Mouse (Mus musculus) limb, embryonic 14.5 days (tissue): ENCODE measurements at regions not wholly inside any gene's neighbourhood (a gene's known extent, or its start where the extent isn't known, plus 50 kb on each side); places are given as distances from the start of the nearest gene placed in this dataset.

ENCODE experiments used
- ATAC-seq: fragments of 200-750 bp; cut with Nextera tagmentation; 2 replicates; pipeline ENCODE4 v1.8.0; 2017; ENCODE audit warnings: low read depth, moderate number of reproducible peaks, moderate TSS enrichment; ENCODE audit not compliant: low FRiP score
- DNase-seq: peaks from one replicate; pipeline ENCODE4 v3.0.0-alpha.2; 2015; ENCODE audit warnings: low spot score
- H3K27ac ChIP-seq: fragments of 300-500 bp; sonication (generic); replicated peaks from 2 replicates; pipeline ENCODE4 v1.5.1; 2014; ENCODE audit warnings: low read depth, mild to moderate bottlenecking, low read length, moderate library complexity, mixed read lengths
- H3K27me3 ChIP-seq: fragments of 300-500 bp; sonication (generic); 2 replicates; pipeline ENCODE4 v1.6.1; 2014; ENCODE audit warnings: low read length, mixed read lengths; ENCODE audit not compliant: control insufficient read depth, insufficient read depth
- H3K36me3 ChIP-seq: fragments of 300-500 bp; sonication (generic); 2 replicates; pipeline ENCODE4 v1.6.1; 2014; ENCODE audit warnings: mild to moderate bottlenecking, low read length, moderate library complexity, mixed read lengths; ENCODE audit not compliant: control insufficient read depth, insufficient read depth
- H3K4me1 ChIP-seq: fragments of 300-500 bp; sonication (generic); 2 replicates; pipeline ENCODE4 v1.6.1; 2014; ENCODE audit warnings: antibody characterized with exemption, low read length, mixed read lengths; ENCODE audit not compliant: control insufficient read depth, insufficient read depth
- H3K4me2 ChIP-seq: fragments of 300-500 bp; sonication (generic); replicated peaks from 2 replicates; pipeline ENCODE4 v1.6.1; 2014; ENCODE audit warnings: low read depth, mild to moderate bottlenecking, low read length, moderate library complexity; ENCODE audit not compliant: severe bottlenecking
- H3K4me3 ChIP-seq: fragments of 300-500 bp; sonication (generic); replicated peaks from 2 replicates; pipeline ENCODE4 v1.5.1; 2014; ENCODE audit warnings: low read length
- H3K9ac ChIP-seq: fragments of 300-500 bp; sonication (generic); 2 replicates; pipeline ENCODE4 v1.6.1; 2014; ENCODE audit warnings: mild to moderate bottlenecking, low read depth, low read length, moderate library complexity; ENCODE audit not compliant: severe bottlenecking
- H3K9me3 ChIP-seq: fragments of 300-500 bp; sonication (generic); 2 replicates; pipeline ENCODE4 v1.6.1; 2016; ENCODE audit warnings: low read length; ENCODE audit not compliant: control insufficient read depth
- POLR2A ChIP-seq: fragments of 200-500 bp; IDR thresholded peaks from 2 replicates; pipeline ENCODE4 v1.8.0; 2012; ENCODE audit warnings: inconsistent platforms, mild to moderate bottlenecking, moderate library complexity, borderline replicate concordance; ENCODE audit not compliant: insufficient read depth, insufficient read length; ENCODE audit errors: extremely low read depth
- WGBS: fragments of 180-500 bp; shearing (Covaris S2); extraction: QIAGEN DNeasy Blood & Tissue Kit; methylation state at CpG from one replicate; pipeline ENCODE4 v1.1.7; 2014; 5-methylcytosine and 5-hydroxymethylcytosine counted together

- H3K4me3 ChIP-seq, result no peak overlapping the region
- no peaks in the 10 kb centered on the region for H3K4me1 ChIP-seq
- no peak for ATAC-seq
- no peak overlapping the region for H3K4me2 ChIP-seq
- no peak for TF ChIP-seq POLR2A
- no peak for DNase-seq
- no peaks in the 10 kb centered on the region for H3K9me3 ChIP-seq
- no peak overlapping the region for H3K27ac ChIP-seq
- 16% methylated on average over 5 of the region's 5 CpGs for WGBS
- H3K9ac ChIP-seq, result no peak overlapping the region
- no peaks in the 10 kb centered on the region for H3K36me3 ChIP-seq
- no peaks in the 10 kb centered on the region for H3K27me3 ChIP-seq
These were observed 189.7 kb upstream of the 4931429L15Rik start for GRCm38 (mm10) chr9:46509458-46509857.

- 82% methylated on average over 4 of the region's 4 CpGs for WGBS
- no peak overlapping the region for H3K9ac ChIP-seq
- no peak overlapping the region for H3K4me2 ChIP-seq
- H3K4me3 ChIP-seq, result no peak overlapping the region
- ATAC-seq (no peak), DNase-seq (no peak)
- H3K9me3 ChIP-seq, result no peaks in the 10 kb centered on the region
- H3K36me3 ChIP-seq, result no peaks in the 10 kb centered on the region
- TF ChIP-seq POLR2A, result no peak
- H3K27ac ChIP-seq, result no peak overlapping the region
- H3K27me3 ChIP-seq, result no peaks in the 10 kb centered on the region
- no peaks in the 10 kb centered on the region; the same call in 1 of the 2 replicates for H3K4me1 ChIP-seq
These were observed 187.2 kb upstream of the 4931429L15Rik start for GRCm38 (mm10) chr9:46507036-46507435.

GRCm38 (mm10) chr9:46504536-46504935, 184.8 kb upstream of the 4931429L15Rik start:
- WGBS, result 26% methylated on average over 12 of the region's 12 CpGs
- no peaks in the 10 kb centered on the region for H3K36me3 ChIP-seq
- ATAC-seq, result no peak

GRCm38 (mm10) chr9:46504133-46504416, 184.3 kb upstream of the 4931429L15Rik start:
- Histone ChIP-seq H3K9me3 (no peaks in the 10 kb centered on the region), H3K4me1 (no peaks in the 10 kb centered on the region; the same call in 1 of the 2 replicates), H3K9ac (no peak overlapping the region), H3K27me3 (no peaks in the 10 kb centered on the region), H3K36me3 (no peaks in the 10 kb centered on the region), H3K4me2 (no peak overlapping the region), H3K27ac (no peak overlapping the region), H3K4me3 (no peak overlapping the region)
- TF ChIP-seq POLR2A, result no peak
- no peak for DNase-seq
- no peak for ATAC-seq
- WGBS, result 46% methylated on average over 3 of the region's 3 CpGs

More at GRCm38 (mm10) chr9:46504536-46504935, 184.8 kb upstream of the 4931429L15Rik start:
- no peak overlapping the region for H3K4me3 ChIP-seq
- no peaks in the 10 kb centered on the region for H3K9me3 ChIP-seq
- DNase-seq, result no peak
- no peak overlapping the region for H3K9ac ChIP-seq
- no peak for TF ChIP-seq POLR2A
- no peaks in the 10 kb centered on the region; the same call in 1 of the 2 replicates for H3K4me1 ChIP-seq
- no peak overlapping the region for H3K27ac ChIP-seq
- no peak overlapping the region for H3K4me2 ChIP-seq
- H3K27me3 ChIP-seq, result no peaks in the 10 kb centered on the region

- H3K27ac ChIP-seq, result no peak overlapping the region
- no peak overlapping the region for H3K9ac ChIP-seq
- H3K4me3 ChIP-seq, result no peak overlapping the region
- H3K36me3 ChIP-seq, result no peaks in the 10 kb centered on the region
- WGBS, result 81% methylated on average over 8 of the region's 8 CpGs
- no peaks in the 10 kb centered on the region for H3K27me3 ChIP-seq
- DNase-seq (no peak), ATAC-seq (no peak)
- H3K9me3 ChIP-seq, result no peaks in the 10 kb centered on the region
- H3K4me2 ChIP-seq, result no peak overlapping the region
- no peak for TF ChIP-seq POLR2A
- no peaks in the 10 kb centered on the region; the same call in 1 of the 2 replicates for H3K4me1 ChIP-seq
These were observed 183.7 kb upstream of the 4931429L15Rik start for GRCm38 (mm10) chr9:46503321-46504132.
